Mouse (Mus musculus): ENCODE data around the gene Ampd3. TPM values are rescaled to one million over a fixed set of nuclear protein-coding genes. Genes with fewer than 3 reads are reported as not detected.

Ampd3 gene
- polyA plus RNA-seq, 1 experiment from 2014 or later, result 7.9 TPM

DNA sequence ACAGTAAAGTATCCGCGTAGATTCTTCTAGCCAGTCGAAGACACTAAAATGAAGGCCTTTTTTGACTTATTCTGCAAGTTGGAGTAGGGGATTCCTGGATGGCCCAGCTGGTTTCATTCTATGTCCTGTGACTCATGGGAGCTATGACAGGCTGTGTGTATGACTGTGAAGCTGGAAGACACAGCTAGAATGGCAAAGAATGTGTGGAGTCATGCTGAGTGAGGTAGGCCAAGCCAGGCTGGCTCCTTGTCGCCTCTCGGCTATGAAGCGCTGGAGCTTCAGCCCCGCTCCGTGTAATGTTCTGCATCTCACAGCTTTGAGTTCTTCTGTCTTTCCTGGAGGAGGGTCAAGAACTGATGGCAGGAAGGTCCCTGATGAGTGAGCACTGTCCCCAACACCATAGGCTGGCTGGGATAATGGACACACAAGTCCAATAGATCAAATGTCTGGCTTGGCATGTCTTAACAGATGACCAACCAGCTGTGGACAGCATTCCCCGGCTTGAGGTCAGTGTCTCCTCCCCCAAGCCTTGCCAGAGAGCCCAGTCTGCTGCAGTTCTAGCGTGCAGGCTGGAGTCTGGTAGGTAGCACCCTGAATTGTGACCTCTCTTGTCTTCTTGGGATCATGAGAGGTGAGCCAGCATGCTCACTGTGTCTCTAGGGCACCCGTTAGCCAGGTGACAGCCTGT is 29.9 kb downstream of the Ampd3 start:
- 83% methylated on average over 11 of the region's 11 CpGs for WGBS
- H3K4me3 ChIP-seq (ENCODE audit: control insufficient read depth in 1 of 2, insufficient read depth in 1 of 2, low read depth in 1 of 2, low read length in 2 of 2), result no peak overlapping the region
- no peak for ATAC-seq (ENCODE audit: insufficient number of reproducible peaks, insufficient read depth, low FRiP score, low read depth)
- H3K27ac ChIP-seq (replicated peaks in 1 of 2; ENCODE audit: control insufficient read depth in 1 of 2, insufficient read depth in 1 of 2, low read depth in 2 of 2, low read length in 2 of 2), result no peak overlapping the region
- H3K9me3 ChIP-seq (ENCODE audit: control insufficient read depth, low read length), result no peaks in the 10 kb centered on the region
- H3K9ac ChIP-seq (ENCODE audit: low read length), result no peak overlapping the region
- no peak overlapping the region for H3K4me2 ChIP-seq (ENCODE audit: low read length)
- no peaks in the 10 kb centered on the region for H3K27me3 ChIP-seq (ENCODE audit: control insufficient read depth, insufficient read depth, low read length)
- 0 out of 2 replicates have a peak, but pooled peaks cover 6% of the 10 kb centered on the region for H3K36me3 ChIP-seq (ENCODE audit: control insufficient read depth, insufficient read depth, low read length)
- H3K4me1 ChIP-seq (ENCODE audit: control insufficient read depth in 2 of 2, insufficient read depth in 2 of 2, low read length in 2 of 2), result peaks cover 0 to 2% of the 10 kb centered on the region in 2 experiments; a peak in 2 of 4 replicates

DNA sequence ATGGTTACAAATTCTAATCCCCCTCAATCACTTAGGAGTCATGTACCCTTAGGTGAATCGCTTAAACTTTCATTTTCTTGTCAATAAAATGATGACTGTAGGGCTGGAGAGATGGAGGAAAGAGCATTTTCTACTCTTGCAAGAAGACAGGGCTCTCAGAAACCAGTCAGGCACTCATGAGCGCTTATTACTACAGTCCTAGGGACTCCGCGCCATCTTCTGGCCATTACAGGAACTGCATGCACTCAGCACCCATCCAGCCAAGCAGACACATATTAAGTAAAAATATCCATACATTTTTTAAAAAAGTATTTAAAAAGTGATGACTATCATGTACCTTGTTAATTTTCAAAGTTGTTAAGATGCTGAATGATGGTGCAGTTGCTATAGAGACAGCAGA is 33.0 kb downstream of the Ampd3 start:
- H3K4me2 ChIP-seq (ENCODE audit: low read length), result no peak overlapping the region
- no peak for ATAC-seq (ENCODE audit: insufficient number of reproducible peaks, insufficient read depth, low FRiP score, low read depth)
- no peak overlapping the region for H3K4me3 ChIP-seq (ENCODE audit: control insufficient read depth in 1 of 2, insufficient read depth in 1 of 2, low read depth in 1 of 2, low read length in 2 of 2)
- peaks cover 0 to 4% of the 10 kb centered on the region in 2 experiments; a peak in 1 of 4 replicates for H3K4me1 ChIP-seq (ENCODE audit: control insufficient read depth in 2 of 2, insufficient read depth in 2 of 2, low read length in 2 of 2)
- H3K36me3 ChIP-seq (ENCODE audit: control insufficient read depth, insufficient read depth, low read length), result 0 out of 2 replicates have a peak, but pooled peaks cover 13% of the 10 kb centered on the region
- 0% methylated on average over 4 of the region's 4 CpGs for WGBS
- H3K27me3 ChIP-seq (ENCODE audit: control insufficient read depth, insufficient read depth, low read length), result no peaks in the 10 kb centered on the region
- H3K9ac ChIP-seq (ENCODE audit: low read length), result no peak overlapping the region
- no peaks in the 10 kb centered on the region for H3K9me3 ChIP-seq (ENCODE audit: control insufficient read depth, low read length)
- H3K27ac ChIP-seq (replicated peaks in 1 of 2; ENCODE audit: control insufficient read depth in 1 of 2, insufficient read depth in 1 of 2, low read depth in 2 of 2, low read length in 2 of 2), result no peak overlapping the region

- 93% methylated on average over 9 of the region's 10 CpGs for WGBS
- Histone ChIP-seq H3K9ac (ENCODE audit: low read length) (no peak overlapping the region), H3K27me3 (ENCODE audit: control insufficient read depth, insufficient read depth, low read length) (no peaks in the 10 kb centered on the region), H3K9me3 (ENCODE audit: control insufficient read depth, low read length) (no peaks in the 10 kb centered on the region), H3K27ac (replicated peaks in 1 of 2; ENCODE audit: control insufficient read depth in 1 of 2, insufficient read depth in 1 of 2, low read depth in 2 of 2, low read length in 2 of 2) (no peak overlapping the region), H3K4me1 (ENCODE audit: control insufficient read depth in 2 of 2, insufficient read depth in 2 of 2, low read length in 2 of 2) (peaks cover 2 to 9% of the 10 kb centered on the region in 2 experiments; a peak in 2 of 4 replicates), H3K4me3 (ENCODE audit: control insufficient read depth in 1 of 2, insufficient read depth in 1 of 2, low read depth in 1 of 2, low read length in 2 of 2) (no peak overlapping the region), H3K4me2 (ENCODE audit: low read length) (no peak overlapping the region), H3K36me3 (ENCODE audit: control insufficient read depth, insufficient read depth, low read length) (peaks cover 16% of the 10 kb centered on the region; the same call in 1 of the 2 replicates)
- no peak for ATAC-seq (ENCODE audit: insufficient number of reproducible peaks, insufficient read depth, low FRiP score, low read depth)
Measured at GRCm38 (mm10) chr7:110803131-110803530, 35.1 kb downstream of the Ampd3 start.

DNA sequence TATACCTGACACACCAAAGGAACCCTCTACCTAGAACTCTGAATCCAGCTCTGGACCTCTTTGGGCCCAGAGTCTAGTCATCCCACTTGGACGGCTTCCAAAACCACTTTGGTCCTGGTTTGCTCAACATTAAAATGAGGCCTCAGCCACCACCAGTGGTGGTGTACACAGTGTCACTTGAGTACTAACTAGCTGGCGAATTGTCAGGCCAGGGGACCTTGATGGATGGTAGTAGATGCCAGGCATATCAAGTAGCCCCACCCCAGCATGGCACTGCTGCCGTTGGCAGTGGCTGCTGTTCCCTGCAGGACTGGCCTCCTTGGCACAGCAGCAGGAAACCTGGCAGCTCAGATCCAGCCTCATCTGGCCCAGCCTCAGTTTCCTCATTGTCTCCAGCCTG is 36.3 kb downstream of the Ampd3 start:
- Histone ChIP-seq H3K9ac (ENCODE audit: low read length) (no peak overlapping the region), H3K4me3 (ENCODE audit: control insufficient read depth in 1 of 2, insufficient read depth in 1 of 2, low read depth in 1 of 2, low read length in 2 of 2) (no peak overlapping the region), H3K27me3 (ENCODE audit: control insufficient read depth, insufficient read depth, low read length) (no peaks in the 10 kb centered on the region), H3K27ac (replicated peaks in 1 of 2; ENCODE audit: control insufficient read depth in 1 of 2, insufficient read depth in 1 of 2, low read depth in 2 of 2, low read length in 2 of 2) (no peak overlapping the region), H3K9me3 (ENCODE audit: control insufficient read depth, low read length) (no peaks in the 10 kb centered on the region), H3K4me2 (ENCODE audit: low read length) (no peak overlapping the region), H3K4me1 (ENCODE audit: control insufficient read depth in 2 of 2, insufficient read depth in 2 of 2, low read length in 2 of 2) (peaks cover 2 to 9% of the 10 kb centered on the region in 2 experiments; a peak in 2 of 4 replicates), H3K36me3 (ENCODE audit: control insufficient read depth, insufficient read depth, low read length) (peaks cover 19% of the 10 kb centered on the region; the same call in 1 of the 2 replicates)
- no peak for ATAC-seq (ENCODE audit: insufficient number of reproducible peaks, insufficient read depth, low FRiP score, low read depth)
- WGBS, result 67% methylated on average over 3 of the region's 3 CpGs

DNA sequence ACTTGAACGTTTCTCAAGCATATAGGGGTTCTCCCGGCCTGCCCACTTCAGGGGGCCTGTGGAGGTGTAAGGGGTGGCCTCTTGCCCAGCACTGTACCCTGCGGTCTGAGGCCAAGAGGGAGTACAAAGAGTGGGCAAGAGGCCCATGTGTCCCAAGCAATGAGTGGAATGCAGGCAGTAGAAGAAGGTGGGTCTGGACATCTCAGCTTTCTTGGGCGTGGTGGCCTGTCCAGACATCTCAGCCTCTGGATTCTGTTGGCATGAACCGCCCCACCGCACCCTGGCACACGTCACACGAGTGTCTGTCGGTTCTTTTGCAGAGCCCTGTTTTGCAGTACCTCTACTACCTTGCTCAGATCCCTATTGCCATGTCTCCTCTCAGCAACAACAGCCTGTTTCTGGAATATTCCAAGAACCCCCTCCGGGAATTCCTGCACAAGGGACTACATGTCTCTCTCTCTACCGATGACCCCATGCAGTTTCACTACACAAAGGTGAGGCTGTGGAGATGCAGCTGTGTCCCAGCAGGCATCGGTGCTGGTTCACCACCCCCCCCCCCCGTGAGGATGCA is 39.5 kb downstream of the Ampd3 start:
- H3K4me1 ChIP-seq (ENCODE audit: control insufficient read depth in 2 of 2, insufficient read depth in 2 of 2, low read length in 2 of 2), result peaks cover 2 to 17% of the 10 kb centered on the region in 2 experiments; a peak in 3 of 4 replicates
- no peak for ATAC-seq (ENCODE audit: insufficient number of reproducible peaks, insufficient read depth, low FRiP score, low read depth)
- no peak overlapping the region for H3K4me3 ChIP-seq (ENCODE audit: control insufficient read depth in 1 of 2, insufficient read depth in 1 of 2, low read depth in 1 of 2, low read length in 2 of 2)
- H3K9ac ChIP-seq (ENCODE audit: low read length), result no peak overlapping the region
- no peak overlapping the region for H3K4me2 ChIP-seq (ENCODE audit: low read length)
- H3K27me3 ChIP-seq (ENCODE audit: control insufficient read depth, insufficient read depth, low read length), result no peaks in the 10 kb centered on the region
- H3K9me3 ChIP-seq (ENCODE audit: control insufficient read depth, low read length), result no peaks in the 10 kb centered on the region
- no peak overlapping the region for H3K27ac ChIP-seq (replicated peaks in 1 of 2; ENCODE audit: control insufficient read depth in 1 of 2, insufficient read depth in 1 of 2, low read depth in 2 of 2, low read length in 2 of 2)
- WGBS, result 81% methylated on average over 13 of the region's 13 CpGs
- H3K36me3 ChIP-seq (ENCODE audit: control insufficient read depth, insufficient read depth, low read length), result peaks cover 42% of the 10 kb centered on the region

- Histone ChIP-seq H3K27me3 (ENCODE audit: control insufficient read depth, insufficient read depth, low read length) (no peaks in the 10 kb centered on the region), H3K4me3 (ENCODE audit: control insufficient read depth in 1 of 2, insufficient read depth in 1 of 2, low read depth in 1 of 2, low read length in 2 of 2) (no peak overlapping the region), H3K27ac (replicated peaks in 1 of 2; ENCODE audit: control insufficient read depth in 1 of 2, insufficient read depth in 1 of 2, low read depth in 2 of 2, low read length in 2 of 2) (no peak overlapping the region), H3K9ac (ENCODE audit: low read length) (no peak overlapping the region), H3K4me1 (ENCODE audit: control insufficient read depth in 2 of 2, insufficient read depth in 2 of 2, low read length in 2 of 2) (peaks cover 2 to 17% of the 10 kb centered on the region in 2 experiments; a peak in 3 of 4 replicates), H3K9me3 (ENCODE audit: control insufficient read depth, low read length) (no peaks in the 10 kb centered on the region), H3K36me3 (ENCODE audit: control insufficient read depth, insufficient read depth, low read length) (peaks cover 47% of the 10 kb centered on the region), H3K4me2 (ENCODE audit: low read length) (no peak overlapping the region)
- 76% methylated on average over 3 of the region's 3 CpGs for WGBS
- ATAC-seq (ENCODE audit: insufficient number of reproducible peaks, insufficient read depth, low FRiP score, low read depth), result no peak
Measured at GRCm38 (mm10) chr7:110808962-110809361, 41.0 kb downstream of the Ampd3 start.

GRCm38 (mm10) chr7:110809585-110810557 is 41.9 kb downstream of the Ampd3 start:
- Histone ChIP-seq H3K4me3 (ENCODE audit: control insufficient read depth in 1 of 2, insufficient read depth in 1 of 2, low read depth in 1 of 2, low read length in 2 of 2) (no peak overlapping the region), H3K9ac (ENCODE audit: low read length) (no peak overlapping the region), H3K9me3 (ENCODE audit: control insufficient read depth, low read length) (no peaks in the 10 kb centered on the region), H3K4me1 (ENCODE audit: control insufficient read depth in 2 of 2, insufficient read depth in 2 of 2, low read length in 2 of 2) (peaks cover 2 to 14% of the 10 kb centered on the region in 2 experiments; a peak in 3 of 4 replicates), H3K36me3 (ENCODE audit: control insufficient read depth, insufficient read depth, low read length) (peaks cover 54% of the 10 kb centered on the region), H3K27ac (replicated peaks in 1 of 2; ENCODE audit: control insufficient read depth in 1 of 2, insufficient read depth in 1 of 2, low read depth in 2 of 2, low read length in 2 of 2) (no peak overlapping the region), H3K4me2 (ENCODE audit: low read length) (no peak overlapping the region), H3K27me3 (ENCODE audit: control insufficient read depth, insufficient read depth, low read length) (no peaks in the 10 kb centered on the region)
- ATAC-seq (ENCODE audit: insufficient number of reproducible peaks, insufficient read depth, low FRiP score, low read depth), result no peak
- WGBS, result 80% methylated on average over 18 of the region's 18 CpGs

All from heart, embryonic 14.5 days (tissue).